Mouse (Mus musculus): ENCODE measurements around the gene Slc6a20b.

DNA sequence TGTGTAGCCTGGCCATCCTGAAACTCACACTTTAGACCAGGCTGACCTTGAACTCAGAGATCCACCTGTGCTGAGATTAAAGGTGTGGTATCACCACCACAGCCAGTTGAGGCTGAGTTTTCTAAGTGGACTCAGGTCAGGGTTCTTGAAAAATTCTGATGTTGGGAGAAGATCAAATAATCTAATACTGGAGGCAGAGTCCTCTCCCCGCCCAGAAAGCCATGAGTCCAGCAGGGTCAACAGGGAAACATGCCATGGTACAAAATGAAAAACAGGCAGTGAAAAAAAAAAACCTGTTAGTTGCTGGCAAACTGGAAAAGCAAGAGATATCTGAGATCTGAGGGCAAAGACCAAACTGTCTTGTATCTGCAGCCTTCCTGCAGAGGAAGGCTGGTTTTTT is 7.7 kb upstream of the Slc6a20b start:
- TF ChIP-seq CTCF (IDR thresholded peaks at IDR 0.05; ENCODE audit: borderline replicate concordance, control insufficient read depth, extremely low read depth, insufficient read depth, low read length, poor library complexity) (no peak), POLR2A (IDR thresholded peaks at IDR 0.05; ENCODE audit: control insufficient read depth, extremely low read depth, insufficient read depth, low read length, poor library complexity) (no peak)
